Mouse (Mus musculus) midbrain, embryonic 13.5 days (tissue): Measurements from ENCODE around the gene Inpp4a. TPM values are rescaled to one million over a fixed set of nuclear protein-coding genes. Genes with fewer than 3 reads are reported as not detected.

Experiments used
- ATAC-seq: fragments of 200-750 bp; cut with Nextera tagmentation; 2 replicates; pipeline ENCODE4 v1.8.0; 2017; ENCODE audit warnings: mild to moderate bottlenecking, moderate TSS enrichment, moderate library complexity
- H3K27ac ChIP-seq: fragments of 300-500 bp; sonication (generic); 2 replicates; pipeline ENCODE4 v1.5.1; 2015; ENCODE audit warnings: inconsistent platforms, mild to moderate bottlenecking, moderate library complexity
- H3K27me3 ChIP-seq: fragments of 300-500 bp; sonication (generic); 2 replicates; pipeline ENCODE4 v1.6.1; 2015; ENCODE audit warnings: mild to moderate bottlenecking, inconsistent platforms
- H3K36me3 ChIP-seq: fragments of 300-500 bp; sonication (generic); 2 replicates; pipeline ENCODE4 v1.6.1; 2015; ENCODE audit warnings: mild to moderate bottlenecking, inconsistent platforms
- H3K4me1 ChIP-seq: fragments of 300-500 bp; sonication (generic); replicated peaks from 2 replicates; pipeline ENCODE4 v1.6.1; 2015; ENCODE audit warnings: inconsistent platforms
- H3K4me2 ChIP-seq: fragments of 300-500 bp; sonication (generic); replicated peaks from 2 replicates; pipeline ENCODE4 v1.6.1; 2015; ENCODE audit warnings: moderate library complexity, mild to moderate bottlenecking, inconsistent platforms
- H3K4me3 ChIP-seq: fragments of 300-500 bp; sonication (generic); replicated peaks from 2 replicates; pipeline ENCODE4 v1.5.1; 2015; ENCODE audit warnings: mild to moderate bottlenecking, inconsistent platforms
- H3K9ac ChIP-seq: fragments of 300-500 bp; sonication (generic); replicated peaks from 2 replicates; pipeline ENCODE4 v1.6.1; 2015; ENCODE audit warnings: mild to moderate bottlenecking, inconsistent platforms
- H3K9me3 ChIP-seq: fragments of 300-500 bp; sonication (generic); 2 replicates; pipeline ENCODE4 v1.6.1; 2016; ENCODE audit warnings: mild to moderate bottlenecking, inconsistent platforms
- WGBS: fragments of 180-500 bp; shearing (Covaris S2); methylation state at CpG from one replicate; pipeline ENCODE4 v1.1.7; 2015; 5-methylcytosine and 5-hydroxymethylcytosine counted together
- polyA plus RNA-seq: library from polyadenylated mRNA; unstranded; fragments of >200 nt; fragmentation: Nextera tagmentation; extraction: Ambion mirVana; gene quantifications from 2 replicates; pipeline ENCODE4 v1.2.1, GENCODE M21; 2015

The Inpp4a gene
- polyA plus RNA-seq, 1 experiment from 2014 or later = 52.0 TPM

GRCm38 (mm10) chr1:37327311-37327710 is 27.6 kb downstream of the Inpp4a start:
- no peak for ATAC-seq
- Histone ChIP-seq H3K9me3 (peaks cover 5% of the 10 kb centered on the region; the same call in 1 of the 2 replicates), H3K9ac (no peak overlapping the region), H3K4me1 (0 out of 2 replicates have a peak, but pooled peaks cover 3% of the 10 kb centered on the region), H3K27me3 (no peaks in the 10 kb centered on the region), H3K27ac (no peak overlapping the region), H3K4me2 (no peak overlapping the region), H3K4me3 (no peak overlapping the region), H3K36me3 (peaks cover 6% of the 10 kb centered on the region; the same call in 1 of the 2 replicates)
- WGBS = 89% methylated on average over 4 of the region's 4 CpGs

GRCm38 (mm10) chr1:37329132-37329531 is 29.5 kb downstream of the Inpp4a start:
- Histone ChIP-seq H3K27me3 (no peaks in the 10 kb centered on the region), H3K36me3 (peaks cover 6% of the 10 kb centered on the region; the same call in 1 of the 2 replicates), H3K9me3 (peaks cover 5% of the 10 kb centered on the region; the same call in 1 of the 2 replicates), H3K4me1 (0 out of 2 replicates have a peak, but pooled peaks cover 3% of the 10 kb centered on the region), H3K9ac (no peak overlapping the region), H3K4me3 (no peak overlapping the region), H3K27ac (no peak overlapping the region), H3K4me2 (no peak overlapping the region)
- 94% methylated on average over 3 of the region's 3 CpGs for WGBS
- ATAC-seq = no peak

DNA sequence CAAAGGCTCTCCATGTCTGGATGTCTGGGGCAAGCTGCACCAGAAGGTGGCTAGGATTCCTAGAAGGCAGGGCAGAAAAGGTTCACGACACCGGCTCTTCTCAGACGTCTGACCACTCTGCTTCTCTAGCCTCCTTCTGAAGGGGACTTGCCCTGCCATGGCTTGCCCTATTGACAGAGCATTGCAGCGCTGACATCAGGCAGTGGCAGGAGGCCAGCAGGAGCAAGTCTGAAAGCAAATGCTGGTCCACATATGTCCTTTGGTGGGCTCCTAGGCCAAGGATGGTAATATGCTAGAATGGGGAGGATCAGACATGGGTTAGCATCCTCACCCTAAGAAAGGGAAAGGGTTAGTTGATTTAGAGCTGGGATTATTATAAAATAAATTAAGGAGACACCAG is 30.2 kb downstream of the Inpp4a start:
- peaks cover 5% of the 10 kb centered on the region; the same call in 1 of the 2 replicates for H3K9me3 ChIP-seq
- H3K27me3 ChIP-seq = no peaks in the 10 kb centered on the region
- no peaks in the 10 kb centered on the region for H3K4me1 ChIP-seq
- H3K4me2 ChIP-seq = no peak overlapping the region
- H3K27ac ChIP-seq = no peak overlapping the region
- 91% methylated on average over 4 of the region's 4 CpGs for WGBS
- no peak overlapping the region for H3K4me3 ChIP-seq
- ATAC-seq = no peak
- H3K36me3 ChIP-seq = peaks cover 6% of the 10 kb centered on the region; the same call in 1 of the 2 replicates
- no peak overlapping the region for H3K9ac ChIP-seq

DNA sequence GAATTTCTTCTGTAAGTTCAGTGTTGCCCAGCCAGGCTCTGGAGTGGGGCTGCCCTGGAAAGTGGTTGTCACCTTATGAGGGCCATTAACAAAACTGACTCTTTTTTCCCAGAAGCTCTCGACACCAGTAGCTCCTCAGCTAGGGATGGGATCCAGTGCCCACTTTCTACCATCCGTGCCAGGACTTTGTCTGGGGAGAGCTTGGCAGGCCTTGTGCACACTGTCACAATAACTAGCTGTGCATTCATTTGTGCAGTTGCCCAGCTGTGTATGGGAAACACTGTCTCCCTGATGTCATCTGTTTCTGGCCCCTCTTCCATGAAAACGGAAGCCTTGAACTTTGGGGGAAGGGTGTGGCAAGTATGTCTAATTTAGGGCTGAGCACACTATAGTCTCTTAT is 33.1 kb downstream of the Inpp4a start:
- no peak for ATAC-seq
- no peak overlapping the region for H3K9ac ChIP-seq

GRCm38 (mm10) chr1:37333741-37334440 is 34.2 kb downstream of the Inpp4a start:
- H3K27me3 ChIP-seq = no peaks in the 10 kb centered on the region
- H3K9me3 ChIP-seq = peaks cover 2% of the 10 kb centered on the region; the same call in 1 of the 2 replicates
- H3K4me2 ChIP-seq = no peak overlapping the region
- no peaks in the 10 kb centered on the region for H3K4me1 ChIP-seq
- H3K36me3 ChIP-seq = peaks cover 2% of the 10 kb centered on the region; the same call in 1 of the 2 replicates
- WGBS = 90% methylated on average over 4 of the region's 4 CpGs
- H3K9ac ChIP-seq = no peak overlapping the region
- no peak overlapping the region for H3K4me3 ChIP-seq
- no peak for ATAC-seq
- no peak overlapping the region for H3K27ac ChIP-seq

More for the DNA sequence above, 33.1 kb downstream of the Inpp4a start:
- no peak overlapping the region for H3K27ac ChIP-seq
- peaks cover 5% of the 10 kb centered on the region; the same call in 1 of the 2 replicates for H3K9me3 ChIP-seq
- no peak overlapping the region for H3K4me2 ChIP-seq
- H3K36me3 ChIP-seq = peaks cover 6% of the 10 kb centered on the region; the same call in 1 of the 2 replicates
- no peak overlapping the region for H3K4me3 ChIP-seq
- H3K4me1 ChIP-seq = no peaks in the 10 kb centered on the region
- no peaks in the 10 kb centered on the region for H3K27me3 ChIP-seq
- 80% methylated on average over 3 of the region's 3 CpGs for WGBS

- H3K4me2 ChIP-seq = no peak overlapping the region
- 89% methylated on average over 2 of the region's 2 CpGs for WGBS
- H3K27me3 ChIP-seq = no peaks in the 10 kb centered on the region
- H3K4me1 ChIP-seq = no peaks in the 10 kb centered on the region
- no peaks in the 10 kb centered on the region for H3K36me3 ChIP-seq
- no peak for ATAC-seq
- H3K9ac ChIP-seq = no peak overlapping the region
- no peak overlapping the region for H3K27ac ChIP-seq
- H3K4me3 ChIP-seq = no peak overlapping the region
- H3K9me3 ChIP-seq = no peaks in the 10 kb centered on the region
Measured at GRCm38 (mm10) chr1:37336022-37336421, 36.4 kb downstream of the Inpp4a start.

- Histone ChIP-seq H3K4me2 (no peak overlapping the region), H3K4me3 (no peak overlapping the region), H3K4me1 (no peaks in the 10 kb centered on the region), H3K27me3 (no peaks in the 10 kb centered on the region), H3K36me3 (no peaks in the 10 kb centered on the region), H3K9ac (no peak overlapping the region), H3K9me3 (no peaks in the 10 kb centered on the region), H3K27ac (no peak overlapping the region)
- 84% methylated on average over 2 of the region's 2 CpGs for WGBS
- ATAC-seq = no peak
Measured at GRCm38 (mm10) chr1:37336794-37337193, 37.1 kb downstream of the Inpp4a start.

DNA sequence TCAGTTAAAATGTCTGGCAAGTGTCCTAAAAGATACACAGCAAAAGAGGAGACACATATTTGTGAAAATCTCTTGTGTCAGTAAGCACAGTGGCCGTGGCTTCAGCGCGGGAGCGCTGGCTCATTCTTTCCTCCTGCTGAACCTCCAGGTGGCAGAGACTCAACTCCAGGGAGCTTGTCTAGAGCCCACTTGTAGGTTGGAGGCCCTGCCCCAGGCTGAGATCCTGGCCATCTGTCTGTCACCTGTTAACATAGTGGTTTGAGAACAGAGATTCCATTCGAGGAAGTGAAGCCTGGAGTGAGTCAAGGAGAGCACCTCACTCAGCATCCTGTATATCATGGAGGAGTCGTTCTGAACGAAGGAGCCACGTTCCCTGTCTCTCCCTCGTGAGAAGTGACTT is 37.6 kb downstream of the Inpp4a start:
- 90% methylated on average over 9 of the region's 9 CpGs for WGBS
- no peak for ATAC-seq

GRCm38 (mm10) chr1:37339144-37339543 is 39.5 kb downstream of the Inpp4a start:
- H3K9ac ChIP-seq = no peak overlapping the region
- no peak overlapping the region for H3K4me2 ChIP-seq
- H3K36me3 ChIP-seq = no peaks in the 10 kb centered on the region
- no peak overlapping the region for H3K4me3 ChIP-seq
- no peak for ATAC-seq
- WGBS = 89% methylated on average over 8 of the region's 8 CpGs
- no peaks in the 10 kb centered on the region for H3K27me3 ChIP-seq
- no peak overlapping the region for H3K27ac ChIP-seq
- H3K4me1 ChIP-seq = no peaks in the 10 kb centered on the region
- no peaks in the 10 kb centered on the region for H3K9me3 ChIP-seq

More for the DNA sequence above, 37.6 kb downstream of the Inpp4a start:
- no peak overlapping the region for H3K9ac ChIP-seq
- H3K36me3 ChIP-seq = no peaks in the 10 kb centered on the region
- no peaks in the 10 kb centered on the region for H3K9me3 ChIP-seq
- H3K4me2 ChIP-seq = no peak overlapping the region
- H3K27ac ChIP-seq = no peak overlapping the region
- H3K4me3 ChIP-seq = no peak overlapping the region
- H3K27me3 ChIP-seq = no peaks in the 10 kb centered on the region
- H3K4me1 ChIP-seq = no peaks in the 10 kb centered on the region

- H3K4me1 ChIP-seq = no peaks in the 10 kb centered on the region
- H3K27ac ChIP-seq = no peak overlapping the region
- no peak overlapping the region for H3K4me2 ChIP-seq
- H3K4me3 ChIP-seq = no peak overlapping the region
- ATAC-seq = no peak
- H3K9me3 ChIP-seq = no peaks in the 10 kb centered on the region
- no peak overlapping the region for H3K9ac ChIP-seq
- no peaks in the 10 kb centered on the region for H3K36me3 ChIP-seq
- WGBS = 73% methylated on average over 5 of the region's 5 CpGs
- no peaks in the 10 kb centered on the region for H3K27me3 ChIP-seq
Measured at GRCm38 (mm10) chr1:37341347-37341746, 41.7 kb downstream of the Inpp4a start.

DNA sequence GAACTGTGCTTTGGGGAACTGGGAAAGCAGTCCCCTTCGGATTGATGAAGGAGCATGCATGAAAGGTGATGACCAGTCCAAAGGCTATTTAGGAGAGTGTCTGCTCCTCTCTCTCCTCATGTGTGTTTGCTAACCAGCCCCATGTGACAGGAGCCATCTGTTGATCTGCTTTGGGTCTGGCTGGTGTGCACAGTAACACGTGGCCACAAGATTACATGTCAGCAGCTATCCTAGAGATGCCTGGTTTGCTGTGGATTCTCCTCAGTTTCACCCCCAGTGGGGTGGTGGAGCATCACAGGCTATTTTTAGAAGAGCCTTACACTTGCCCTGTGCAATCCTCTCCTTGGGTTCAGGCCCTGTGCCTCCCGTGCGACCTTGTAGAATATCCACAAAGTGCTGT is 42.2 kb downstream of the Inpp4a start:
- no peaks in the 10 kb centered on the region for H3K27me3 ChIP-seq
- H3K4me1 ChIP-seq = no peaks in the 10 kb centered on the region
- H3K36me3 ChIP-seq = no peaks in the 10 kb centered on the region
- H3K9me3 ChIP-seq = no peaks in the 10 kb centered on the region
- H3K9ac ChIP-seq = no peak overlapping the region
- 79% methylated on average over 4 of the region's 4 CpGs for WGBS
- no peak overlapping the region for H3K27ac ChIP-seq
- H3K4me2 ChIP-seq = no peak overlapping the region
- no peak for ATAC-seq
- H3K4me3 ChIP-seq = no peak overlapping the region

DNA sequence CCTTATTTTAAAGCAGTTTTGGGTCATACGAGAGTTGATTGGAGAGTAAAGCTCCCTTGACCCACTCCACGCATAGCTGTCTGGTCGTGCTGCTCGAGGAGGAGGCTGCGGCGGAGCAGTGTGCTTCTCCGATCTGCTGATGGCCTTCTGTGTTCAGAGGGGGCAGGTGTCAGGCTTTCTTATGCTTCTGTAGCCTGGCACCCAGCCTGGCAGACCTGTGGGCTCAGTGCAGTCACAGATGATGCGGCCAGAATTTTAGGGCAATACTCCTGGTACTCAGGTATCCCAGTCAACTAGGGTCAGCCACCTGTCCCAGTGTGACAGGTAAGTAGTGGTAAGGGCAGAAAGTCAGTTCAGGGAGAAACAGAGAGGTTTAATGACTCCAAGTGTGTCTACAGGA is 42.9 kb downstream of the Inpp4a start:
- Histone ChIP-seq H3K9ac (no peak overlapping the region), H3K27ac (no peak overlapping the region), H3K4me3 (no peak overlapping the region), H3K36me3 (no peaks in the 10 kb centered on the region), H3K4me2 (no peak overlapping the region), H3K9me3 (no peaks in the 10 kb centered on the region), H3K4me1 (no peaks in the 10 kb centered on the region), H3K27me3 (no peaks in the 10 kb centered on the region)
- 92% methylated on average over 8 of the region's 8 CpGs for WGBS
- ATAC-seq = no peak

DNA sequence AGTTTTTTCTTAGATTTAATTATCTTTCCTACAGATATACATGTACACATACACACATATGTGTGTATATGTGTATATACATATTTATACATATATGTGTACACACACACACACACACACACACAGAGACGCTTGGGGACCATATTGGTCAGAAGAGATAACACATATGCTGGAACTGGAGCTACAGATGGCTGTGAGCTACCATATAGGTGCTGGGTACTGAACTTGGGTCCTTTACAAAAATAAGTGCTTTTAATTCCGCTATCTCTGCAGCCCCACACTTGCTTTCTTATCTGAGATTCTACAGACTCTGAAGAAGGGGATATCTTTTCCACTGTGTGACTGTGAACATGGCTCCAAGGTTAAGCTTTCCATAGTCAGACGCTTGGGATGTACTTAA is 43.6 kb downstream of the Inpp4a start:
- Histone ChIP-seq H3K36me3 (no peaks in the 10 kb centered on the region), H3K4me3 (no peak overlapping the region), H3K9me3 (no peaks in the 10 kb centered on the region), H3K27me3 (no peaks in the 10 kb centered on the region), H3K9ac (no peak overlapping the region), H3K27ac (no peak overlapping the region), H3K4me2 (no peak overlapping the region), H3K4me1 (no peaks in the 10 kb centered on the region)
- WGBS = 88% methylated on average over 3 of the region's 3 CpGs
- no peak for ATAC-seq
